Mouse (Mus musculus): Measurements from ENCODE around the gene Dip2b. TPM values are rescaled to one million over a fixed set of nuclear protein-coding genes. Genes with fewer than 3 reads are reported as not detected.

Gene Dip2b
- 25.8 and 27.3 TPM in 2 replicates for polyA plus RNA-seq (2016; fragmentation: Nextera tagmentation; extraction: Ambion mirVana)

DNA sequence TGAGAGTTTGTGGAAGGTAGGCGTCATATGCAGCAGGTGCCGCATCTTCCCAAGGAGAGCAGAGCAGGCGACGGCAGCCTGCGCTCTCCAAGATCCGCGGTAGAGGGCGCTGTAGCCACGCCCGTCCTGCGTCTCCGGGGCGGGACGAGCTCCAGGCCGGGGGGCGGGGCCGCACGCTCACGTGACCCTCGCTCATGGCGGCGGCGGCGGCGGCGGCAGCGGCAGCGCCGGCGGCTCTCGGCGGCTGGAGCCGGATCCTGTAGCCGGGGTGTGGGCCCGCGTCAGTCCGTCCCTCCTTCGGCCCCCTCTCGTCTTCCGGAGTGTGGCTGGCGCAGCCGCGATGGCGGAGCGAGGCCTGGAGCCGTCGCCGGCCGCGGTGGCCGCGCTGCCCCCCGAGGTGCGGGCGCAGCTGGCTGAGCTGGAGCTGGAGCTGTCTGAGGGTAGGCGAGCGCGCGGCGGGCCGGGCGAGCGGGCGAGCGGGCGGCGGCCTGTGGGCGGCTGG is at the start of gene Dip2b:
Gene Dip2b, plus strand, starts transcription at position 195 of the 502 bp plus-strand sequence.
- H3K9ac ChIP-seq: peak within 1 kb of the TSS; percentile 96
- no peaks in the 10 kb centered on the region for H3K9me3 ChIP-seq
- peaks cover 4% of the 10 kb centered on the region; the same call in 1 of the 2 replicates for H3K27me3 ChIP-seq
- peak within 1 kb of the TSS; percentile 58 for H3K4me2 ChIP-seq
- peak; percentile 90 for ATAC-seq (ENCODE audit: low FRiP score)
- H3K27ac ChIP-seq: peak within 1 kb of the TSS; percentile 99
- under 1% methylated on average over 62 of the region's 68 CpGs for WGBS
- peak within 1 kb of the TSS; percentile 94 for H3K4me3 ChIP-seq (replicated peaks)
- H3K4me1 ChIP-seq: peaks cover 25% of the 10 kb centered on the region
- no peaks in the 10 kb centered on the region for H3K36me3 ChIP-seq (replicated peaks)

DNA sequence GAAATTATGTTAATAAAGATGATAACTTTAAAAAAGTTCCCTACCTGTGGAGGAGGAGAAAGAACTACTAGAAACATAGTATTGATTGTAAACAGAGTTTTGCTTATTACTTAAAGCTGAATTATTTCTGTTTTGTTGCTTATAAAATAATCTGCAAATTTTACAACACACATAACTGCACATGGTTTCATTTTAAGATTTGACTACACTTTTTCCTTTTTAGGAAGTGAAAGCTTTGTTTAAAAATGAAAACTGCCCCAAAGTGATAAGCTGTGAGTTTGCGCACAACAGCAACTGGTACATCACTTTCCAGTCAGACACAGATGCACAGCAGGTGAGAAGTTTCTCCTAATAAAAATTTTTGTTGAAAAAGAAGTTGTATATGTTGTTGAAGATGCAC is 45.4 kb upstream of the Dip2b start:
- Histone ChIP-seq H3K4me3 (replicated peaks) (no peak overlapping the region), H3K27ac (no peak overlapping the region), H3K4me2 (no peak overlapping the region), H3K36me3 (replicated peaks) (peaks cover 45% of the 10 kb centered on the region), H3K9me3 (no peaks in the 10 kb centered on the region), H3K27me3 (no peaks in the 10 kb centered on the region), H3K9ac (no peak overlapping the region), H3K4me1 (no peaks in the 10 kb centered on the region)
- ATAC-seq (ENCODE audit: low FRiP score): no peak
- WGBS: 98% methylated on average over 1 of the region's 1 CpGs

DNA sequence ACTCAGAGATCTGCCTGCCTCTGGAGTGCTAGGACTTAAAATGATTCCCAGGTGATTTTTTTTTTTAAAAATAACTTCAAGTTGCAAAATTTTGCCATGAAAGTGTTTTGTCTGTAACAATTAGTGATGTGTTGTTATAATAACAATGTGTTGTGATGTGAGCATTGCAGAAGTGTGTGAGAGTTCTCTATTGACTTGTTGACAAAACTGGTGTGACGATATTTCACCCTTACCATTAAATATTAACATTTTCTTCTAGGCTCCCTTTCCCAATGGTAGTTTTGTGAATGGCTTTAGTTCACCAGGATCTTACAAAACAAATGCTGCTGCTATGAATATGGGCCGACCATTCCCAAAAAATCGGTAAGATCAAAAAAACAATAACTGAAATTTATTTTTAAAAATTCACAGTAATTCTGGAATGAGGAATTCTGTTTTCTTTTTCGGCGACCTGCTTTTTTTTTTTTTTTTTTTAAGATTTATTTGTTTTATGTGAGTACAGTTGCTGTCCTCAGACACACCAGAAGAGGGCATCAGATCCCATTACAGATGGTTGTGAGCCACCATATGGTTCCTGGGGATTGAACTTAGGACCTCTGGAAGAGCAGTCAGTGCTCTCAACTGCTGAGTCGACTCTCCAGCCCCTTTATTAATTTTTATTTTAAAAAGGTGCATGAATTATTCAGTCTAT is 41.2 kb upstream of the Dip2b start:
- Histone ChIP-seq H3K9ac (no peak overlapping the region), H3K4me2 (no peak overlapping the region), H3K27ac (no peak overlapping the region), H3K27me3 (no peaks in the 10 kb centered on the region), H3K9me3 (no peaks in the 10 kb centered on the region), H3K36me3 (replicated peaks) (peaks cover 43% of the 10 kb centered on the region), H3K4me1 (no peaks in the 10 kb centered on the region), H3K4me3 (replicated peaks) (no peak overlapping the region)
- ATAC-seq (ENCODE audit: low FRiP score): no peak
- WGBS: 93% methylated on average over 6 of the region's 6 CpGs

DNA sequence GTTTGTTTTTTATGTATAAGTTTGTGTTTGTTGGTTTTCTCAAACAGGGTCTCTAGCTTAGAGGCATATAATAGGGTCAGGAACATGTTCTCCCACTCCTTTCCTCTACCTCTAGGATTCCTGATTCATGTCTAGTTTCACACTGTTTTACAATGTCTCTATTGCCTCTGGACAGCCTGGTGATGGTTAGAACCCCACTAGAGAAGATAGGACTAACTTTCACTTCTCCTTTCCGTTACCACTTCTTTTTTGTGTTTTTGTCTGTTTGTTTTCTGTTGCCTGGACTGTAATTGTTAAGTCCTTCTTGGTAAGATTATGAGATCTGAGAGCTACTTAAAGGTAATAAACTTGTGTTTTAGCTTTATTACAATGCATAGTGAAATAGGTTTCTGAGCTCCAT is 39.1 kb upstream of the Dip2b start:
- Histone ChIP-seq H3K9me3 (no peaks in the 10 kb centered on the region), H3K4me2 (no peak overlapping the region), H3K27me3 (no peaks in the 10 kb centered on the region), H3K27ac (no peak overlapping the region), H3K36me3 (replicated peaks) (peaks cover 52% of the 10 kb centered on the region), H3K4me1 (no peaks in the 10 kb centered on the region), H3K4me3 (replicated peaks) (no peak overlapping the region), H3K9ac (no peak overlapping the region)
- ATAC-seq (ENCODE audit: low FRiP score): no peak
- WGBS: 97% methylated on average over 1 of the region's 1 CpGs

DNA sequence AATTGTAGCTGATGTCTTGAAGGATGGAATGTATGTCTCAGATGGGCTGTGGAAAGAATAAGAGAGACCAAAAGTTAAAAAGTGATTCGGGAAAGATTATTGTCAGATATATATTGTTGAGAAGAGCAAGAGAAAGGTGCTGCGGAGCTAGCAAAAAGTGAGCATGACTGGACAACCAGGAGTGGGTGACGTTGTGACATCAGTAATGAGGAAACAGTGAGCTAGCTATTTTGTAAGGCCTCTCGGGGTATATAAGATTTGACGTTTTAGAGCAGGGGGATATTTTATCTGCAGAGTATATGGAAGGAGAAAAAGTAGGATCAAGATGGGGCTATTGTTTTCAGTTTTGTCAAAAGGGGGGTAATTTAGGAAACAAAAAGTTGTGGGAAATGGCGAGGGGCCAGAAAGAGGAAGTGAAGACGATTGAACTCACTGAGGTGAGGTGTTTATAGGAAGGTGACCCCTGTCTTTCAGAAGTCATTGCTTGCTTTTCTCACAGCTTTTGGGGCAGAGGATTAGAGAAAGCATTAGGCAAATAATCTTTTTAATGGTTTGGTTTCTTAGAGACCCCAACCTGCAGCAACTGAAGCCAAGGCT is 33.7 kb upstream of the Dip2b start:
- H3K4me3 ChIP-seq (replicated peaks): no peak overlapping the region
- no peak overlapping the region for H3K27ac ChIP-seq
- no peak overlapping the region for H3K4me2 ChIP-seq
- H3K9me3 ChIP-seq: no peaks in the 10 kb centered on the region
- WGBS: 89% methylated on average over 7 of the region's 7 CpGs
- ATAC-seq (ENCODE audit: low FRiP score): no peak
- no peaks in the 10 kb centered on the region for H3K4me1 ChIP-seq
- H3K36me3 ChIP-seq (replicated peaks): peaks cover 69% of the 10 kb centered on the region
- H3K9ac ChIP-seq: no peak overlapping the region
- H3K27me3 ChIP-seq: no peaks in the 10 kb centered on the region

DNA sequence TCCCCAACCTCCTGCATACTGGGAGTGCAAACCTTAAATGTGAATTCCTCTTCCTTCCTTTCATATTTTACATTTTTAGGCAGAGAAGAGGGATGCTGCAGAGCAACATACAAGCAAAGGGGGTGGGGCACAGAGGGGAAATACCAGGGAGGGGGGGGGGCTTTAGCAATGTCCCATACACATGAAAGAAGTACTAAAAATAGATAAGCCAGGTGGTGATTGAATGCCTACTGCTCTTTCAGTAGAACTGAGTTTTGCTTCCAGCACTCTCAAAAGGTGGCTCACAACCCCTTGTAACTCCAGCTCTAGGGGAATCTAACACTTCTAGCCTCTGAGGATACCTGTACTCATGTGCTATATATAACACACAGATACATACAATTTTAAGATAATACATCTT is 32.3 kb upstream of the Dip2b start:
- no peak overlapping the region for H3K4me2 ChIP-seq
- no peaks in the 10 kb centered on the region for H3K27me3 ChIP-seq
- H3K36me3 ChIP-seq (replicated peaks): peaks cover 77% of the 10 kb centered on the region
- H3K9ac ChIP-seq: no peak overlapping the region
- ATAC-seq (ENCODE audit: low FRiP score): no peak
- H3K9me3 ChIP-seq: no peaks in the 10 kb centered on the region
- no peak overlapping the region for H3K27ac ChIP-seq
- H3K4me3 ChIP-seq (replicated peaks): no peak overlapping the region
- no peaks in the 10 kb centered on the region for H3K4me1 ChIP-seq

DNA sequence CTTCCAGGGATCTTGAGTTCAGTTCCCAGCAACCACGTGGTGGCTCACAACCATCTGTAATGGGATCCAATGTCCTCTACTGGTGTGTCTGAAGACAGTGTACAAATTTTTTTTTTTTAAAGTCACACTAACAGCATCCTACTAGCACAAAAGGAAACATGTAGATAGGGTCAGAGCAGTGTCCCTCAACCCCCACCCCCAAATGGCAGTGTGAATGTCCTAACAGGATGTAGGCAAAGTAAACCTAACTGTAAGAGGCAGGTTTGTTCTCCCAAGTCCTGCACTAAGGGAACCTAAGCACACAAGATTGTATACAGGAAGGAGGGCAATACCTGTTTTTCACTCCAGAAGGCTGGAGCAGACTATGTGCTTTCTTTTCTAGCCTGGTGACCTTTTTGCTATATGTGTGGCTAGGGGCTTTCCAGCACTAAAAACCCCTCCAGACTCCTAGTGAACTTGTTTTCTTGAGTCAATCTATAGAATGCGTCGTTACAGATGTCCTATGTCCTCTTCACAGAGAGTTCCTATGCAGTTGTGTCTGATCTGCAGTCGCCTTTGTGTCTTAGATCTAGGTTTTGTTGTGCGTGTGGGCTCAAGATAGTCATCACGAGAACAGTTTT is 20.1 kb upstream of the Dip2b start:
- Histone ChIP-seq H3K4me3 (replicated peaks) (no peak overlapping the region), H3K36me3 (replicated peaks) (peaks cover 7% of the 10 kb centered on the region), H3K9ac (no peak overlapping the region), H3K4me1 (no peaks in the 10 kb centered on the region), H3K9me3 (no peaks in the 10 kb centered on the region), H3K27me3 (no peaks in the 10 kb centered on the region), H3K4me2 (no peak overlapping the region), H3K27ac (no peak overlapping the region)
- no peak for ATAC-seq (ENCODE audit: low FRiP score)
- 80% methylated on average over 6 of the region's 6 CpGs for WGBS

DNA sequence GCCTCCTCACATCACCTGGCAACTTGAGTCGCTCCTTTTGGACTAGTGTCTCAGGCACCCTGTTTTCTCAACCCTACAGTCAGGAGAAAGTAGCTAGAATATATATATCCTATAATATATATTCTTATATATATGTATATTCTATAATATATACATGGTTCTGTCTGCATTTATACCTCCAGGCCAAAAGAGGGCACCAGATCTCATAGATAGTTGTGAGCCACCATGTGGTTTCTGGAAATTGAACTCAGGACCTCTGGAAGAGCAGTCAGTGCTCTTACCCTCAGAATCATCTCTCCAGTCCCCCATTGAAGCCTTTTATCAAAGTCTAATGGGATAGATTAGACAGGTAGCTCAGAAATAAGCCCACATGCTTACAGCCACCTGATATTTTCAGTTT is 17.3 kb upstream of the Dip2b start:
- H3K4me2 ChIP-seq: no peak overlapping the region

DNA sequence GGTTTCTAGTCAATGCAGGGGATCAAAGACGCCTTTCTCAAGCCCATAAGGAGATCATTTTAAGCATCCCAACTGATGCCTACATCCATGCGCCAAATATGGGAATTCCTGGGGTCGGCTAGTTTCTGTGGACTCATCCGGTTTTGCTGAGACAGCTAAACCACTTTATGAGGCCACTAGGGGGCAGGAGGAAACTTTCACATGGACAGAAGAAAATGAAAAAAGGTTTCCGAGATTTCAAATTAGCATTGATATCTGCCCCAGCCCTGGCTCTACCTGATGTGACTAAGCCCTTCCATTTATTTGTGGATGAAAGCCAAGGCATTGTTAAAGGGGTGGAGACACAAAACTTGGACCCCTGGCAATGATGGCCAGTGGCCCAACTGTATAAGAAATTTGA is 15.5 kb upstream of the Dip2b start:
- no peak overlapping the region for H3K27ac ChIP-seq
- no peaks in the 10 kb centered on the region for H3K4me1 ChIP-seq
- H3K36me3 ChIP-seq (replicated peaks): 0 out of 2 replicates have a peak, but pooled peaks cover 3% of the 10 kb centered on the region
- no peak overlapping the region for H3K4me3 ChIP-seq (replicated peaks)
- H3K4me2 ChIP-seq: no peak overlapping the region
- ATAC-seq (ENCODE audit: low FRiP score): no peak
- 28% methylated on average over 5 of the region's 5 CpGs for WGBS
- H3K9ac ChIP-seq: no peak overlapping the region
- H3K9me3 ChIP-seq: no peaks in the 10 kb centered on the region
- H3K27me3 ChIP-seq: no peaks in the 10 kb centered on the region

More for the DNA sequence above, 17.3 kb upstream of the Dip2b start:
- Histone ChIP-seq H3K9ac (no peak overlapping the region), H3K9me3 (no peaks in the 10 kb centered on the region), H3K4me3 (replicated peaks) (no peak overlapping the region), H3K36me3 (replicated peaks) (0 out of 2 replicates have a peak, but pooled peaks cover 3% of the 10 kb centered on the region), H3K4me1 (no peaks in the 10 kb centered on the region), H3K27me3 (no peaks in the 10 kb centered on the region), H3K27ac (no peak overlapping the region)
- WGBS: 88% methylated on average over 1 of the region's 1 CpGs
- no peak for ATAC-seq (ENCODE audit: low FRiP score)

DNA sequence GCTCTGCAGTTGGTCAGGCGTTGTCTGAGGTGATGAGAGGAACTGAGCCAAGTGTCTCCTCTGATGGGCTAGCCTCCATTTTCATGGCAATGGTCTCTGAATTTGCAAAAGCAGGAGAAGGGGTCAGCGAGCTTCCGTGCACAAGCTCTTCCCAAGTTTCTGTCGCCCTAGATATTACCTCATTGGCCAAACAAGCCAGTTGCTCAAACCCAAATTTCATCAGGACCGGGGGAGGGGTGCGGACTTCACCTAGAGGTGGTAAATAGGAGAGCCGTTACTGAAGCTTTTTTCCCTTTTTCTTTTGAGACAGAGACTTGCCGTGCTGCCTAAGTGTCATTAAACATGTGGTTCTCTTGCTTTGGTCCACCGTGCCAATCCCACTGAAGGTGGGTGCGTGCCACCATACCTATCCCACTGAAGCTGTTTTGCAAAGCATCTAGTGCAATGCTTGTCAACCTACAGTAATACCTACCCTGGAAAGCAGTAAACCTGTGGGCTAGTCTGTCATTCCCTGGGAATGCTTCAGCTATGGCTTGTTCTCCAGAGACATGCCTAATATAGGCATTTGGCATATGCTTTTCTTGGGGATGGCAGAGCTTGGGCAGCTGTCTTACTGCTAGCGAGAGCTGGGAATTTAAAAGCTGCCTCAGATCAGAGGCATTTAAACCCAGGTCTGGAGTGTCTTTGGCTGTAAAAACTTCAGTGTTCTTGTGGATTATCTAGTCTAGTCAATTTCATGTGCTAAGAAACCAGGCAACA is 13.2 kb upstream of the Dip2b start:
- 82% methylated on average over 11 of the region's 11 CpGs for WGBS
- H3K4me1 ChIP-seq: no peaks in the 10 kb centered on the region
- H3K9ac ChIP-seq: no peak overlapping the region
- no peaks in the 10 kb centered on the region for H3K9me3 ChIP-seq
- H3K4me3 ChIP-seq (replicated peaks): no peak overlapping the region
- 0 out of 2 replicates have a peak, but pooled peaks cover 3% of the 10 kb centered on the region for H3K36me3 ChIP-seq (replicated peaks)
- ATAC-seq (ENCODE audit: low FRiP score): no peak
- no peaks in the 10 kb centered on the region for H3K27me3 ChIP-seq
- H3K27ac ChIP-seq: no peak overlapping the region
- H3K4me2 ChIP-seq: no peak overlapping the region

DNA sequence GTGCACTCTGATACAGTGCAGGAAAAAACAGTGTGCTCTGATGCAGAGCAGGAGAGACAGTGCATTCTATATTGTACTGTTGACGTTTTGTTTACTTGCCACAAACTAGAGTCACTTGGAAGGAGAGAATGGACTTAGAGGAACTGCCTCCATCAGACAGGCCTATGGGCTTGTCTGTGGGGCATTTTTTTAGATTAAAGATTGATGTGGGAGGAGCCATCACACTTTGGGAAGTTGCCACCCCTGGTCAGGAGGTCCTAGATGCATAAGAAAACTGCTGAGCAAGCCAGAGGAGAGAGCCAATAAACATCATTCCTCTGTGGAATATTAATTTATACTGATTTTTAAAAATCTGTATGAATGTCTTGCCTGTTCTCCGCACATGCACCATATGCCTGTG is 10.3 kb upstream of the Dip2b start:
- H3K9ac ChIP-seq: no peak overlapping the region
- H3K27ac ChIP-seq: no peak overlapping the region
- H3K27me3 ChIP-seq: no peaks in the 10 kb centered on the region
- no peaks in the 10 kb centered on the region for H3K36me3 ChIP-seq (replicated peaks)
- H3K4me2 ChIP-seq: no peak overlapping the region
- WGBS: 82% methylated on average over 2 of the region's 2 CpGs
- H3K4me3 ChIP-seq (replicated peaks): no peak overlapping the region
- no peaks in the 10 kb centered on the region for H3K4me1 ChIP-seq
- no peaks in the 10 kb centered on the region for H3K9me3 ChIP-seq
- ATAC-seq (ENCODE audit: low FRiP score): no peak

DNA sequence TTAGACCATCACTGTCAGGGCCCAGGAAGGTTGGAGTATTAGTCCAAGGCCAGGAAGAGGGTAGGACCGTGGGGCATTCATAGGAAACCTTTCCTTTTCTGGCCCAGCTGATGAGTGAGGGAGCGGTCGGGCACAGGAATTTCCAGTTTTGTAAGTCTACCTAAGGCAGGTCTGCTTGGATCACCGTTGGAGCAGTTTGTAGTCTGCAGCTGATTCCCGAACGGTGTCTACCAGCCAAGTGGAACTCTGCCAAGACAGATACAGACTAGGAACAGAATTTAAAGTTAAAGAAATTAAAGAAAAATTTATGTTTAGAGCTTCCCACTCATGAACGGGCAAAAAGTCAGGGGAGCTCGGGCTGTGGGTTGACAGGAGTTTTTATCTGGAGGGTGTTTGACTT is 9.0 kb upstream of the Dip2b start:
- no peak for ATAC-seq (ENCODE audit: low FRiP score)
- Histone ChIP-seq H3K27ac (no peak overlapping the region), H3K36me3 (replicated peaks) (no peaks in the 10 kb centered on the region), H3K4me2 (no peak overlapping the region), H3K4me1 (no peaks in the 10 kb centered on the region), H3K9ac (no peak overlapping the region), H3K9me3 (no peaks in the 10 kb centered on the region), H3K4me3 (replicated peaks) (no peak overlapping the region), H3K27me3 (no peaks in the 10 kb centered on the region)
- 85% methylated on average over 8 of the region's 8 CpGs for WGBS

Data from forebrain, embryonic 12.5 days (tissue).